Mouse (Mus musculus) layer of hippocampus, adult 18-20 months (tissue): Measurements from ENCODE around the gene Eif1b. TPM values are rescaled to one million over a fixed set of nuclear protein-coding genes. Genes with fewer than 3 reads are reported as not detected.

Experiments
- DNase-seq, 2 experiments: peaks; one replicate each; pipeline ENCODE4 v3.0.0; 2022; ENCODE audit warnings: low spot score in 2 of 2
- long read RNA-seq: library from polyadenylated mRNA; stranded (forward); transcript quantifications from one replicate; pipeline ENCODE4 v2.0.0, GENCODE M21; 2021
- total RNA-seq, 2 experiments: library from RNA; stranded (reverse); gene quantifications; 2 replicates each; pipeline ENCODE4 v1.2.3; 2021

Eif1b gene
- 100 to 1,000 TPM; 198 to 214 TPM for total RNA-seq
- long read RNA-seq, transcript Eif1b-201 (4 exons, 1,035 nt): major isoform, 95 of 102 reads
- long read RNA-seq, partial matches to known transcripts: 5 of 102 reads
- long read RNA-seq, other reads (novel, unspliced or antisense): 2 of 102 reads

- DNase-seq: no peak
Measured at GRCm38 (mm10) chr9:120492010-120492399, at the start of gene Eif1b. Gene Eif1b, plus strand, starts transcription at chr9:120492232.

DNA sequence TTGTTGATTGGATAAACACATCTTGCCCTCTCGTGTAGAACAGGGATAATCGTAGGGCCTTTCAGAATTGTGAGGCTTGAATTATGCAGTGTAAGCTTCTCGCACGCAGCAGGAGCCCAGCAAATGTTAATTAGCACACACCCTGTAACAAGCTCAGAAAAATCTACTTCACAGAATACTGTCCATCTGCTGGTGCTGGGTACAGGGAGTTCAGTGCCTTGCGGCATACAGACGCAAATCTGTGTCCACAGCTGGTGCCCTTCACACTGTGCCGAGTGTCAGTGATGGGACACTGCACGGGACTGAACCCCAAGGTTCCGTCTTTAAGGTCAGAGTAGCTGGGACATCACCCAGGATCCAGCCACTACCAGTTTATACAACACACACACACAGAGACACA, 47.4 kb upstream of the Eif1b start:
- DNase-seq: peak in 1 of 2 experiments; percentile 69

DNA sequence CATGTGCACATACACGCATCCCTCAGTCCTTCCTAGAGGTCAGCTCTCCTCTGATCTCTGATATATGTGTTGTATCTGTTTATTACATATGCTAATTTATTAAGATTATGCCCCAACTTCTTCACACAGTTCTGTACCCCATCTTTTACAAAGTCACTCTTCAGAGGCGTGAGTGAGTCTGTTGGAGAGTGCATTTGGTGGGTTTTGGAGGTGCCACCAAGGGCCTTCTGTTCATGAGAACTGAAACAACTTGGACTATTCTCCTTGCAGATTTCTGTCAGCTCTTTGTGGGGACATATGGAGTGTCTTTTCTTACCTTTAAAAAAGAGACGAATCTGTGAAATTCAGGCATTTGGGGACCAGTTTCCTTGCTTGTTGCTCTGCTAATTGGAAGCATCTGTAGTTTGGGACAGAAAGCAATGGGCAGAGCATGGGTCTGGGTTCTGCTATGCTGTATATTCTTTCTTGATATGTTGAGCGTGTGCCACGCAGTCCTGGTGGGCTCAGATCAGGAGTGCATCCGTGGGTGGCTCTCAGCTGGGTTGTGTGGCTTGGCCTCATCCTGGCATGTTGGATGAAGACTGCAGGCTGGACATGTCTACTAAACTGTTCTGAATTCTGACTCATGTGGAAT, 42.2 kb upstream of the Eif1b start:
- DNase-seq: no peak

DNA sequence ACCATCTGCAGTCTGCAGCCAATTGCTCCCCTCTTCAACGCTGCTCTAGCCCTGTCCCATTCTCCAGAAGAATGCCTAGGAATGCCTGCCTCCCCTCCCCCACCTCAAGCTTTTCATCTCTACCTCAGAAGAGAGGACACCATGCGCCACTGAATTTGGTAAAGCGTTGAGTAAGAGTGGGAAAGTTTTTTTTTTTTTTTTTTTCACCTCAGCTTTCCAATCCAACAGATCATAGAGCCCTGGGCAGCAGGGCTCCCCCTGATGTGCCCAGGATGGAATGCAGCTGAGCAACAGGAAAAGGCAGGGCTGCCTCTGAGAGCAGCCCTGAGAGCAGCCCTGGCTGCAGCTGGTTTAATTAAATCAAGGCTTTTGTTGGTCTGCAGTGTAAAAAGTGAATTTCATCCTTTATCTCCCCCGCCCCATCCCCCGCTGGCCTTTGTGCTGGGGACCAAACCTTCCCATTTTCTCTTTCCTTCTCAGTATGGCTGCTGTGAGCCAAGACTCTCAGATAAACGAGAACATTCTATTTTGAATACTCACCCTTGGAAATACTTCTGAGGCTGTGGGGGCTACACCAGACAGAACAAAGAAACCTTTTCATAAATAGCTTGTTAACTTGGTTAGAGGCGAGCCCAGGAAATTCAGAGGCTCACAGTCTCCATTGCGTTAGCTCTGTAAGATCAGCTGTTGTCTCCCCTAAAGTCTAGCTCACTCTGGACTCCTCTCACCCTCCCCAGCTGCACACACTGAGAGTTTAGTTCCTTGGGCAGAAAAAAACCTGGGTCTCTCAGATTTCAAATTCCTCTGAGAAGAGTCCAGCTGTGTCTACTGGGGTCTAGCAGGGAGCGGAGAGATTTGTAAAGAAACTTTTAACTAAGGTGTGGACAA, 36.0 kb upstream of the Eif1b start:
- no peak for DNase-seq

- DNase-seq: no peak
Measured at GRCm38 (mm10) chr9:120470431-120470830, 21.6 kb upstream of the Eif1b start.

DNA sequence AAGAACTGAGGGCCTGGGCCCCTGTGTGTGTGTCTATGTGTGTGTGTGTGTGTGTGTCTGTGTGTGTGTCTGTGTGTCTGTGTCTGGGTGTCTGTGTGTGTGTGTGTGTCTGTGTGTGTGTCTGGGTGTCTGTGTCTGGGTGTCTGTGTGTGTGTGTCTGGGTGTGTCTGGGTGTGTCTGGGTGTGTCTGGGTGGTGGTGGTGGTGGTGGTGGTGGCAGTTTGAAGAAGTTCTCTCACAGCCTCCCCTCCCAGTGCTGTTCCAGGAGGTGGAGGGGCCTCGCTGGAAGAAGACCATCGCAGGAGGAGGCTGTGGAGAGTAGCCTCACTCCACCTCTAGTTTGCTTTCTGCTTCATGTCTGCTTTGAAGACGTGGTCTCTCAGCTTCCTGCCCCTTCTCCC, 10.4 kb upstream of the Eif1b start:
- no peak for DNase-seq

DNA sequence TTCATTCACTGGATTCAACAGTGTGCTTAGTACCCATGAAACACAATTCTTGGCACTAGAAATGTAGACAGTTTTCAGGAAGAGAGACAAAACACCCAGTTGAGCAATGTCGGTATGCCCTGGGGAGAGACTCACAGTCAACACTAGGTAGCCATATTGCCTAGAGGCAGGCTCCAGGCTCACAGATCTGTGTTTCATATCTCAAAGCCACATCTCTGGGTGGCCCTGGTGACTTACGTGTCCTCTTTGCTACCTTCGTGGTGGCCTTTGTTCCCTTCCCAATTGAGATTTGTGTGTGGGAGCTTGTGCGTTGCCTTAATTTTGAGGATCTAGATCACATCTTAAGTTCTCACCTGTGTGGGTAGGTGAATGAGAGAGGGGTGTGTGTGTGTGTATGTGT, 9.7 kb upstream of the Eif1b start:
- no peak for DNase-seq

- DNase-seq: peak in 1 of 2 experiments; percentile 68
Measured at GRCm38 (mm10) chr9:120483101-120483500, 8.9 kb upstream of the Eif1b start.

GRCm38 (mm10) chr9:120487076-120487475, 5.0 kb upstream of the Eif1b start:
- DNase-seq: no peak

- no peak for DNase-seq
Measured at GRCm38 (mm10) chr9:120491509-120491908, 523 bp upstream of the Eif1b start.

DNA sequence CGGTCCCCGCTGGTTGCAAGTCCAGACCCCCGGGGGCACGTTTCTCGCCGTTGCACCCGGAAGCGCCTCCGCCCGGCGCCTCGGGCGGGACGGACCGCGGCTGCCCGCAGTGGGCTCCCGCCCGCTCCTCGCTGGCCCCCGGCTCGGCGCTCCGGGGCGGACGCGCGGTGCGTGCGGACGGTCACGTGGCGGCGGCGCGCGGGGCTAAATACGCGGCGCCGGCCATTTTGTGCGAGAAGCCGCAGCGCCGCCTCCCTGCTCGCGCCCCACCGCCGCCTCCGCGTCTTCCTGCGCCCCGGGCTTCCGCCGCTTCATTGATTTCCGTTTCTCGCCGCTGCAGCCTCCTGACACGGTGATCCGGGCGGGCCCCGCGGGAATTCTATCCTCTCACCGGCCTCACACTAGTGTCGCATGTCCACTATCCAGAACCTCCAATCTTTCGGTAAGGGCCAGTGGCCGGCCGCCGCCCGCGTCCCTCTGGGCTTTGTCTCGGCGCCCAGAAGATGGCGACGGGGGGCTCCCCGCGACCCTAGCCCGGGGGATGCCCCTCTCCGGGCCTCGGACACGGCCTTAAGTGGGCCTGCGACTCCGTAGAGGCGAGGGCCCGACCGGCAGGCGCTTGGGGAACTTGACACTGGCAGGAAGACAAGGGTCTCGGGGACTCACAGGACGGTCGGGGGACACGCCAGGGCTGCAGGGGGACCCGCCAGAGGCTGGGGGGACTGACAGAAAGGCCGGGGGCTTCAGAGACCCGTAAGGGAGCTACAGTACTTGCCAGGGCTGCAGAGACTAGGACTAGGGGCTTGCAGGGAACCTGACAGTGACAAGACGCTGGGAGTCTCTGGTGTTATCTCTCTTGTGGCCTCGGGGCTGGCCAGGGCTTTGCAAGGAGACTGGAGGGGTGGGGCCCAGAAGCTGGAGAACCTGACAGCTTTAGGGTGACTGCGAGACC, 644 bp downstream of the Eif1b start:
- DNase-seq: peak; percentile 73 to 83

DNA sequence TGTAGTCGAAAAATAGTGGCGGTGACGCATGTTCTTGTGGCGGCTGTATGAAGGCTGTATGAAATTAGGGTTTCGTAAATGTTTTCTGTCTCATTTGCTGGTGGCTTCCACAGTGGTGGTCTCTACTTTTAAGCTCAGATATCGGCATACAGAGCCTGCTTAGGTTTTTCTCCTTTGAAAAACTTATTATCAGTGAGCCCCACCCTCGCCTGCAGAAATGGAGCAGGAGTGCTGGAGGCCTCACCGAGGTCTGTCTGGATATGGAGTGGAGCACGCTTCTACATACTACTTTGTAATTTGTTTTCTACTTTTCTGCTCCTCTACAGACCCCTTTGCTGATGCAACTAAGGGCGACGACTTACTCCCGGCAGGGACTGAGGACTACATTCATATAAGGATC, 1.7 kb downstream of the Eif1b start:
- DNase-seq: no peak

GRCm38 (mm10) chr9:120496691-120497090, 4.7 kb downstream of the Eif1b start:
- DNase-seq: peak in 1 of 2 experiments; percentile 84

DNA sequence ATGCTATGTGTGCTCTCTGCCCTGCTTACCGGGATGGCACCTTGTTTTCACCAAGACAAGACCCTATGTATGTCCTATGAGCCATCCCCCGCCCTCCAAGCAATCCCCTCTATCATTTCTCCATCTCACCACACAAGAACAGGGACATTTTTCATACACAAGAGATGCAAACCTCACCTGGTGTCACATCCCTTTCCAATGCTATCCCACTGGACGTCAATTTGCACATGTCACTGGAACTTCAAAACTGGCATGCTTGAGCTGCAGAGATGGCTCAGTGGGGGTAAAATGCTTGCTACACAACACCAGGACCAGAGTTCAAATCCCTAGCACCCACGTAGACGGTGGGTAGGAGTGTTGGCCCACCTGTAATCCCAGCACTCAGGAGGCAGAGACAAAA, 6.0 kb downstream of the Eif1b start:
- DNase-seq: no peak

- no peak for DNase-seq
Measured at GRCm38 (mm10) chr9:120501191-120501902, 9.3 kb downstream of the Eif1b start.

DNA sequence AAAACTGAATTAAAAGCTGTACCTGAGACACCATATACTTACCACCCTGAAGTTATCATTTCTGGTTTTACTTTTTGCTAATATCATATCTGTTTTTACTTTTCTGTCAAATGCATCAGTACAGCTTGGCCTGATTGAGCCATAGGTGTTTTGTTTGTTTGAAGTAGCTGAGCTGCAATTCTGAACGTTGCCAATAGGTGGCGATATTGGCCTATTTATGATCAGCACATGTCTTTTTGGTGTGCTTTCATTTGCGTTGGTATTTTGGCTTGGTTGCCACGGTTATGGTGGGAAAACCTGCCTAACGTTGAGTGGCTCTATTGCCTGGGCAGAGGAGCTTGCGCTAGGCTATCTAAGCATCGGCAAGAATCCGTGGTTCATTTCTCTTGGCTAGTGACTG, 10.0 kb downstream of the Eif1b start:
- DNase-seq: peak; percentile 67 to 90

- no peak for DNase-seq
Measured at GRCm38 (mm10) chr9:120504423-120504822, 12.4 kb downstream of the Eif1b start.

- peak in 1 of 2 experiments; percentile 29 for DNase-seq
Measured at GRCm38 (mm10) chr9:120511781-120512180, 19.7 kb downstream of the Eif1b start.

- no peak for DNase-seq
Measured at GRCm38 (mm10) chr9:120516720-120517119, 24.7 kb downstream of the Eif1b start.

DNA sequence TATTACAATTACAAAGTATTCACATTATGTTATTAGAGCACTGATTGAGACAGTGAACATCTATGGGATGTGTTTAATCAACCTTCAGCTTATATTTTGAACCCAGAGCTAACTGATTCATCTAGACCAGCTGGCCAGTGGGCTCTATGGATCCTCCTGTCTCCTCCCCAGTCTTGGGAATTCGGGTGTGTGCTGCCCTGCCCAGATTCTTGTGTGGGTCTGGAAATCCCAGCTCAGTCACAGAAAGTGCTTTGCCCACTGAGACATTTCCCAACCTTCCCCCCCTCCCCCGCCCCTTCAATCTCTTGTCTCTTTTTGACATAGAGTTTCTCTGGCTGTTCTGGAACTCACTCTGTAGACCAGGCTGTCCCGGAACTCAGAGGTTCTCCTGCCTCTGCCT, 26.9 kb downstream of the Eif1b start:
- no peak for DNase-seq
